Mouse (Mus musculus): ENCODE data around the gene Fam172a. TPM values are rescaled to one million over a fixed set of nuclear protein-coding genes. Genes with fewer than 3 reads are reported as not detected.
A peak's percentile ranks its signal among the peaks of the same experiment; 100 is the strongest.

The Fam172a gene
- total and polyA plus RNA-seq, 2 experiments: 2.9 to 9.6 TPM

- peak; percentile 33 for DNase-seq (ENCODE audit: extremely low read depth, low read depth, low spot score)
- no peak overlapping the region for H3K9ac ChIP-seq (ENCODE audit: low read depth, low read length)
- TF ChIP-seq CTCF (IDR thresholded peaks at IDR 0.05; ENCODE audit: low read depth, low read length) (peak; percentile 87), POLR2A (IDR thresholded peaks at IDR 0.05; ENCODE audit: extremely low read depth, insufficient read depth, low read length) (no peak)
- H3K4me1 ChIP-seq (ENCODE audit: control insufficient read depth, insufficient read depth, low read length): no peaks in the 10 kb centered on the region
- H3K27ac ChIP-seq (replicated peaks; ENCODE audit: insufficient read depth, low read depth, low read length): no peak overlapping the region
- no peaks in the 10 kb centered on the region for H3K36me3 ChIP-seq (ENCODE audit: control insufficient read depth, insufficient read depth, low read length)
- H3K4me3 ChIP-seq (ENCODE audit: insufficient read depth, low read depth, low read length): no peak overlapping the region
- WGBS: 4% methylated on average over 27 of the region's 30 CpGs
- peaks cover 18% of the 10 kb centered on the region for H3K27me3 ChIP-seq (ENCODE audit: control insufficient read depth, insufficient read depth, low read length)
- no peaks in the 10 kb centered on the region for H3K79me2 ChIP-seq (ENCODE audit: control insufficient read depth, insufficient read depth, low read length)
Observed at GRCm38 (mm10) chr13:78200991-78201870, 499.4 kb downstream of the Fam172a start.

- no peaks in the 10 kb centered on the region for H3K36me3 ChIP-seq (ENCODE audit: control insufficient read depth, insufficient read depth, low read length)
- peak overlapping the region; percentile 36 for H3K4me3 ChIP-seq (ENCODE audit: insufficient read depth, low read depth, low read length)
- H3K4me1 ChIP-seq (ENCODE audit: control insufficient read depth, insufficient read depth, low read length): no peaks in the 10 kb centered on the region
- H3K79me2 ChIP-seq (ENCODE audit: control insufficient read depth, insufficient read depth, low read length): no peaks in the 10 kb centered on the region
- WGBS: 4% methylated on average over 22 of the region's 22 CpGs
- H3K9ac ChIP-seq (ENCODE audit: low read depth, low read length): no peak overlapping the region
- DNase-seq (ENCODE audit: extremely low read depth, low read depth, low spot score): no peak
- no peak overlapping the region for H3K27ac ChIP-seq (replicated peaks; ENCODE audit: insufficient read depth, low read depth, low read length)
- TF ChIP-seq POLR2A (IDR thresholded peaks at IDR 0.05; ENCODE audit: extremely low read depth, insufficient read depth, low read length): no peak
- TF ChIP-seq CTCF (IDR thresholded peaks at IDR 0.05; ENCODE audit: low read depth, low read length): no peak
- peaks cover 18% of the 10 kb centered on the region for H3K27me3 ChIP-seq (ENCODE audit: control insufficient read depth, insufficient read depth, low read length)
Observed at GRCm38 (mm10) chr13:78201871-78202565, 500.2 kb downstream of the Fam172a start.

- DNase-seq (ENCODE audit: extremely low read depth, low read depth, low spot score): no peak
- no peaks in the 10 kb centered on the region for H3K36me3 ChIP-seq (ENCODE audit: control insufficient read depth, insufficient read depth, low read length)
- H3K27ac ChIP-seq (replicated peaks; ENCODE audit: insufficient read depth, low read depth, low read length): peak overlapping the region; percentile 39
- H3K4me1 ChIP-seq (ENCODE audit: control insufficient read depth, insufficient read depth, low read length): no peaks in the 10 kb centered on the region
- no peaks in the 10 kb centered on the region for H3K79me2 ChIP-seq (ENCODE audit: control insufficient read depth, insufficient read depth, low read length)
- peak overlapping the region; percentile 44 for H3K9ac ChIP-seq (ENCODE audit: low read depth, low read length)
- H3K4me3 ChIP-seq (ENCODE audit: insufficient read depth, low read depth, low read length): peak overlapping the region; percentile 79
- WGBS: 5% methylated on average over 47 of the region's 47 CpGs
- H3K27me3 ChIP-seq (ENCODE audit: control insufficient read depth, insufficient read depth, low read length): peaks cover 19% of the 10 kb centered on the region
- TF ChIP-seq CTCF (IDR thresholded peaks at IDR 0.05; ENCODE audit: low read depth, low read length) (no peak), POLR2A (IDR thresholded peaks at IDR 0.05; ENCODE audit: extremely low read depth, insufficient read depth, low read length) (no peak)
Observed at GRCm38 (mm10) chr13:78202574-78203347, 500.9 kb downstream of the Fam172a start.

GRCm38 (mm10) chr13:78203348-78204061, 501.7 kb downstream of the Fam172a start:
- Histone ChIP-seq H3K9ac (ENCODE audit: low read depth, low read length) (peak overlapping the region; percentile 44), H3K4me1 (ENCODE audit: control insufficient read depth, insufficient read depth, low read length) (no peaks in the 10 kb centered on the region), H3K27me3 (ENCODE audit: control insufficient read depth, insufficient read depth, low read length) (peaks cover 15% of the 10 kb centered on the region), H3K27ac (replicated peaks; ENCODE audit: insufficient read depth, low read depth, low read length) (peak overlapping the region; percentile 65), H3K79me2 (ENCODE audit: control insufficient read depth, insufficient read depth, low read length) (no peaks in the 10 kb centered on the region), H3K4me3 (ENCODE audit: insufficient read depth, low read depth, low read length) (peak overlapping the region; percentile 79), H3K36me3 (ENCODE audit: control insufficient read depth, insufficient read depth, low read length) (no peaks in the 10 kb centered on the region)
- no peak for TF ChIP-seq POLR2A (IDR thresholded peaks at IDR 0.05; ENCODE audit: extremely low read depth, insufficient read depth, low read length)
- no peak for TF ChIP-seq CTCF (IDR thresholded peaks at IDR 0.05; ENCODE audit: low read depth, low read length)
- 2% methylated on average over 37 of the region's 37 CpGs for WGBS
- no peak for DNase-seq (ENCODE audit: extremely low read depth, low read depth, low spot score)

- Histone ChIP-seq H3K27me3 (ENCODE audit: control insufficient read depth, insufficient read depth, low read length) (peaks cover 11% of the 10 kb centered on the region), H3K9ac (ENCODE audit: low read depth, low read length) (no peak overlapping the region), H3K79me2 (ENCODE audit: control insufficient read depth, insufficient read depth, low read length) (no peaks in the 10 kb centered on the region), H3K36me3 (ENCODE audit: control insufficient read depth, insufficient read depth, low read length) (no peaks in the 10 kb centered on the region), H3K4me1 (ENCODE audit: control insufficient read depth, insufficient read depth, low read length) (no peaks in the 10 kb centered on the region), H3K4me3 (ENCODE audit: insufficient read depth, low read depth, low read length) (no peak overlapping the region), H3K27ac (replicated peaks; ENCODE audit: insufficient read depth, low read depth, low read length) (no peak overlapping the region)
- DNase-seq (ENCODE audit: extremely low read depth, low read depth, low spot score): no peak
- TF ChIP-seq CTCF (IDR thresholded peaks at IDR 0.05; ENCODE audit: low read depth, low read length) (no peak), POLR2A (IDR thresholded peaks at IDR 0.05; ENCODE audit: extremely low read depth, insufficient read depth, low read length) (no peak)
Observed at GRCm38 (mm10) chr13:78205426-78205825, 503.6 kb downstream of the Fam172a start.

Data from liver, adult 2 months (tissue).